Mouse (Mus musculus) intestine, embryonic 16.5 days (tissue): Measurements from ENCODE around the gene Tas2r124. TPM values are rescaled to one million over a fixed set of nuclear protein-coding genes. Genes with fewer than 3 reads are reported as not detected.

Experiments used
- polyA plus RNA-seq: library from polyadenylated mRNA; unstranded; fragments of >200 nt; fragmentation: Nextera tagmentation; extraction: Ambion mirVana; gene quantifications from 2 replicates; pipeline ENCODE4 v1.2.1, GENCODE M21; 2015

Tas2r124 gene
- polyA plus RNA-seq, 1 experiment from 2014 or later, result not detected

Other genes with a start within 250 kb of the Tas2r124 start
- gene Prh1, start 184.9 kb upstream of the Tas2r124 start, polyA plus RNA-seq, result not detected in 2 replicates
- not detected in 2 replicates for gene Prp2, start 158.8 kb upstream of the Tas2r124 start, polyA plus RNA-seq
- gene A630073D07Rik, start 103.2 kb upstream of the Tas2r124 start, polyA plus RNA-seq, result not detected in 2 replicates
- gene Tas2r120, start 97.8 kb upstream of the Tas2r124 start, polyA plus RNA-seq, result not detected in 2 replicates
- not detected in 2 replicates for gene Tas2r121, start 53.7 kb upstream of the Tas2r124 start, polyA plus RNA-seq
- not detected in 2 replicates for gene Tas2r122, start 42.8 kb upstream of the Tas2r124 start, polyA plus RNA-seq
- not detected in 2 replicates for gene Tas2r115, start 16.7 kb upstream of the Tas2r124 start, polyA plus RNA-seq
- not detected in 2 replicates for gene Tas2r102, start 7.4 kb downstream of the Tas2r124 start, polyA plus RNA-seq
- gene Tas2r136, start 23.4 kb downstream of the Tas2r124 start, polyA plus RNA-seq, result not detected in 2 replicates
- not detected in 2 replicates for gene Tas2r117, start 48.1 kb downstream of the Tas2r124 start, polyA plus RNA-seq
- not detected in 2 replicates for gene Tas2r123, start 92.4 kb downstream of the Tas2r124 start, polyA plus RNA-seq
- gene Tas2r116, start 100.7 kb downstream of the Tas2r124 start, polyA plus RNA-seq, result not detected in 2 replicates
- not detected in 2 replicates for gene Tas2r110, start 113.3 kb downstream of the Tas2r124 start, polyA plus RNA-seq
- not detected in 2 replicates for gene Tas2r113, start 138.3 kb downstream of the Tas2r124 start, polyA plus RNA-seq
- not detected in 2 replicates for gene Tas2r125, start 154.9 kb downstream of the Tas2r124 start, polyA plus RNA-seq
- not detected in 2 replicates for gene Tas2r129, start 196.4 kb downstream of the Tas2r124 start, polyA plus RNA-seq
- not detected in 2 replicates for gene Tas2r131, start 203.2 kb downstream of the Tas2r124 start, polyA plus RNA-seq
- not detected in 2 replicates for gene Tas2r109, start 226.2 kb downstream of the Tas2r124 start, polyA plus RNA-seq